Mouse (Mus musculus): ENCODE measurements around the gene Dlgap4.

DNA sequence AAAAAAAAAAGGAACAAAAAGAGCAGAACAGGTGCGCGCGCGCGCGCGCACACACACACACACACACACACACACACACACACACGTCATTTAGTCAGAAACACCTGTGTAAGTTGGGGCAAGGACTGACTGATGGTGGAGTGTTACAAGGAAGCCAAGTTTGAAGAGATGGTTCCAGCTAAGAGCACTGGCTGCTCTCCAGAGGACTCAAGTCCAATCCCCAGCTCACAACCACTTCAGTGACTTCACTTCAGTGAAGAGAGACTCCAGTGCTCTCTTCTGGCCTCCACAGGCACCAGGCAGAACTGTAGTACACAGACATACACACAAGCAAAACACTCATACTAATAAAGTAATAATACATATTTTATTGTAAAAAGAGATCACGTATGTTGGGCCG is 197.2 kb downstream of the Dlgap4 start:
- TF ChIP-seq CHD2 (IDR thresholded peaks at IDR 0.05; ENCODE audit: low read length) (no peak), USF2 (conservative IDR thresholded peaks at IDR 0.05; ENCODE audit: low read depth, low read length) (no peak), POLR2A (IDR thresholded peaks at IDR 0.05; ENCODE audit: low read depth, low read length) (no peak), CTCF (conservative IDR thresholded peaks at IDR 0.05 in 1 of 2, IDR thresholded peaks at IDR 0.05 in 1 of 2; ENCODE audit: low read depth in 2 of 2, low read length in 2 of 2) (no peak), MAFK (IDR thresholded peaks at IDR 0.05; ENCODE audit: insufficient replicate concordance, low read length) (no peak), MAX (IDR thresholded peaks at IDR 0.05; ENCODE audit: low read length) (no peak), ZKSCAN1 (IDR thresholded peaks at IDR 0.05; ENCODE audit: borderline replicate concordance, low read depth, low read length) (no peak), MYC (IDR thresholded peaks at IDR 0.05; ENCODE audit: low read depth, low read length) (no peak), SMC3 (IDR thresholded peaks at IDR 0.05; ENCODE audit: low read depth, low read length) (no peak), UBTF (IDR thresholded peaks at IDR 0.05; ENCODE audit: low read depth, low read length) (no peak)
